Mouse (Mus musculus) cerebral cortex, adult 2 months (tissue): Measurements from ENCODE around the gene Dgcr2.

Experiments used
- WGBS: fragments of 180-500 bp; shearing (Covaris S2); methylation state at CpG from one replicate; pipeline ENCODE4 v1.1.7; 2018; 5-methylcytosine and 5-hydroxymethylcytosine counted together

Dgcr2 gene

DNA sequence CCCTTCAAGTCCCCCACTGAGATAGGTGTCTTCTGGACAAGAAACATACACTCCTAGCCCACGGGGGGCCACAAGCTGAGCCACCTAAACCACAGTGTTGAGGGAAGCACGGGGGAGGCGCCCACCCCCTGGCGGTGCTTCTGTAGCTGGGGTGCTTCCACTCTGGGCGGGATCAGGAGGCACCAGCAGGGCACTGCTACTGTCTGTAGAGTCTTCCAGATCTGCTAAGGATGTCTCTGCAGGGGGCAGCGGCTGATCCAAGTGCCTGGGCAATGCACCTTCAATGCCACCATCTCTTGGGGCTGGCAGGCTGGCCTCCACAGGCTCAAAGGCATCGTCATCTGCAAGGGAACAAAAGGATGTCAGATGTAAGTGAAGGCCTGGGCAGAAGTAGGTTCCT, 55.9 kb downstream of the Dgcr2 start:
- WGBS: 89% methylated on average over 7 of the region's 7 CpGs

DNA sequence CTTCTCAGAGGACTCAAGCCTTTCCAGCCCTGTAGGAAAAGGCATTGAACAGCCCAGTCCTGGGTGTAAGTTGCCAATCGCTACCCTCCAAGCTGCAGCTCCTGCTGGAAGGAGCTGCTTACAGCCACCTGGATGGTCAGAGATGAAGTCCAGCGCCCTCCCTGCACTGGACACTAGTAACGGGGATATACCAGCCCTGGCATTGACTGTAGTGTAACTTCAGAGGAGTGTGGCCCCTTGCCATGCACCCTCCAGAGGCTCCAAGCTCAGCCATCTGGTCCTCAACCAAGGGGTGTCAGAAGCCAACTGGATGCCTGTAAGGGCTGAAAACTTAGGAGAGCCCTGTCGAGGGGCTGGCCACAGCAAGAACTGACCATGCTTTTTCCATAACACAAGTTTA, 58.4 kb downstream of the Dgcr2 start:
- WGBS: 66% methylated on average over 4 of the region's 4 CpGs

DNA sequence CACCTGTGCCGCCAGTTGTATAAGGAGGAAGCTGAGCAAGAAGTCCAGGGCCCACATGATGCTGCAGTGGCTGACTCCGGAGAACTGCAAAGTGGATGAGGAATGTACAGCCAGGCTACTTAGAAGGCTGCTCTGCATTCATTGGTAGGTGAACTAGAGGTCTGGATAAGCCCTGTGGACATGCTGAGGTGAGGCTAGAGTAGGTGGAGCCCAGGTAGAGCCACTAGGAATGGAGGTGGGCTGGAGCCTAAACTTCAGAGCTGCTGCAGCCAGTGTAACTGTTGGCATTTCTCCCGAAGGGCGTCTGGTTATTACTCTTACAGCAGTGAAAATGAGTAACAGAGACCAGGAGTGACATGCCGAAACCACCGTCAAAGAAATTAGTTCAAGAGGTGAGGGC, 60.3 kb downstream of the Dgcr2 start, which contains the start of gene Car15:
Gene Car15 (minus strand): TSS at position 314 of the 400 bp plus-strand sequence.
- 88% methylated on average over 6 of the region's 6 CpGs for WGBS

DNA sequence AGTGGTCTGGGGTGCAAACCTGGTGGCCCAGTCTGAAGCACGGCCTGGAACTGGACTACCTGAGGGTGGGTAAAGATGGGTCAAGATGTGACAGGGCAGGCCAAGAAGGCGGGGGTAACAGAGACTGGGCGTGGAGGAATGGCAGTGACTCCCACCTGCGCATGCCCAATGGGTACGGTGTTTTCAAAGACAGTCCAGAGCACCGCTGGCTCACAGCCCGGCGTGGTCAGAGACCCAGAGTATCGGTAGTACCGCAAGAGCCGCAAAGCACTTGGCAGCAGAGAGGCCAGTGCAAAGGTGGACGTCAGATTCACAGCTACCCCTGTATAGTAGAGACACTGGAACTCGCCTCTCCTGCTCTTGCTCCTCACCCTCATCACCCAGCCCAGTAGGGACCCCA, 62.9 kb downstream of the Dgcr2 start:
- 43% methylated on average over 13 of the region's 13 CpGs for whole genome bisulfite sequencing

DNA sequence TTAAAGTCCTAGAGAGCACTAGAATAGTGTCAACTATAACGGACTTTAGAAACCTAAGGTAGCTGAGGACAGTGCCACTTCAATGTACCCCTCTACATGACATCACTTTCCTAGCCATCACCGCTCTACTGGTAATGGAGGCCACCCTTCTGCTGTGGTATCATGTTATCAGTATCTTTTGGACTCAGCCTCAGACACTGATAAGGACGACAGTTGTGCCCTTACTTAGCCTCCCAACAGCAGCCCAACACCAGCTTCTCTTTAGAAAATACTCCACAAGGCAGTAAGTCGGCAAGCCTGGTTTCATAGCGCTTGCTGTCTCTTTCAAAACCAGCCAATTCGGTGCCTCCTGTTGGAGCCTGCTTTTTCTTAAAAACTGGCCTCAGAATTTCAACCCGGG, 63.8 kb downstream of the Dgcr2 start:
- 37% methylated on average over 7 of the region's 7 CpGs for WGBS

DNA sequence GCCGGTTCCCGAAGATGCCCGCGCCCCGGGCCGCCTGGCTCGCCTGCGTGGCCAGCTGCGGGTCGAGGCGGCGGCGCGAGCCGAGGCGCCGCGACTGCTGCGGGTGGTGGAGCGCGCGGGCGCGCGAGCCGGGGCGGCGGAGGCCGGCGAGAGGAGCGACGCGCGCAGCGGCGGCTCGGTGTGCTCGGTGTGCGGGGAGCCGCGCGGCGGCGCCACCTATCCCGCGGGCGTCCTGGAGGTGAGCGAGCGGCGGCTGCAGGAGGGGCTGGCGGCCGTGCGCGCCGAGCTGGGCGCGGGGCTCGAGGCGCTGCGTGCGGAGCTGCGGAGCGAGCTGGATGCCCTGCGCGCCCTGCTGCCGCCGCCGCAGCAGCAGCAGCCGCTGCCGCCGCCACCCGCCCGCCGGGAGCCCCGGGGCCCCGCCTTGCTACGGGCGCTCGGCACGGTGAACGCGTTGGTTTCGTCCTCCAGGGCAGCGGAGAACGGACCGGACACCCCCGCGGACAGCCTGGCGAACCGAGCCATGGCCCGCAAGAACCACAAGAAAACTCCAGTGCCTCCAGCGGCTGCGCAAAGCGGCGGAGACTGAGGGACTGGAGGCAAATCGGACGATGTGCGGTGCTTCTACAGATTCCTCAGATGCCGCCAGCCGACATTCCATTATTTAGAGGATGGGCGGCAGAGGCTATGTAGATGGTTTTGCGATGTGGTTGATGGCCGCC, 64.5 kb downstream of the Dgcr2 start:
- under 1% methylated on average over 98 of the region's 103 CpGs for WGBS

DNA sequence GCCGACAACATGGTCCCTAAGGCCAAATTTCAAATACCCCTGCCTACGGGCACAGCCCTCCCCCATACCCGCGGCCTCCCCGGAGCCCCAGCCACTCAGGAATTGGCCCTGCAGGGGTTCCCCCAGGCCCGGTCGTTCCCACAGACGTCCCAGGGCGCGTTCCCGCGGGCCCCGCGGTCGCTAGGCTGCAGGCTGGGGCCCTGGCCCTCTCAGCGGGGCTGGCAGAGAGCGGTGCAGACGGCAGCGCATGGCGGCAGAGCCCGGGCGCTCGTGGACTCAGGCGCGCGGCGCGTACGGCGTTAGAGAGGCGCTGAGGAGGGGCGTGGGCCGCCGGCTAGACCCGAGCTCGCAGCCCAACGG, 65.1 kb downstream of the Dgcr2 start:
- WGBS: under 1% methylated on average over 36 of the region's 37 CpGs

DNA sequence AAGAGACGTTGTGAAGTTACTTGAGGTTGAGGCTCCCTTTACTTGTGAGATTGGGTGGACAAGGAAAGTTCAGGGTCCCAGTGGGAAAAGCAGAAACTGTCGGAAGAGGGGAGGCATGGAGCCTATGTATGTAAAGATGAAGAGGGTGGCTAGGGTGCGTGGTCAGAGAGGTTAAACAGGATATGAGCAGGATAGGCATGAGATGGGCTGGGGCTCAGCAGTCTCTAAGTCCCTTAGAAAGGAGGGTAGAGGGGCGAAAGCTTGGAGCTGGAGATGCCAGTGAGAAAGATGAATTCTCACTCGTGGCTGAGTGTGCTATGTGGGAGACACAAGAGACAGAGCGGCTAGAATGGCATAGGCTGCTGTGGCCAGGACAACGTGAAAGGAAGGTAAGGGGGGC, 65.5 kb downstream of the Dgcr2 start, which contains the start of gene B830017H08Rik:
Gene B830017H08Rik (plus strand): TSS at position 301 of the 400 bp plus-strand sequence.
- WGBS: 23% methylated on average over 7 of the region's 7 CpGs

DNA sequence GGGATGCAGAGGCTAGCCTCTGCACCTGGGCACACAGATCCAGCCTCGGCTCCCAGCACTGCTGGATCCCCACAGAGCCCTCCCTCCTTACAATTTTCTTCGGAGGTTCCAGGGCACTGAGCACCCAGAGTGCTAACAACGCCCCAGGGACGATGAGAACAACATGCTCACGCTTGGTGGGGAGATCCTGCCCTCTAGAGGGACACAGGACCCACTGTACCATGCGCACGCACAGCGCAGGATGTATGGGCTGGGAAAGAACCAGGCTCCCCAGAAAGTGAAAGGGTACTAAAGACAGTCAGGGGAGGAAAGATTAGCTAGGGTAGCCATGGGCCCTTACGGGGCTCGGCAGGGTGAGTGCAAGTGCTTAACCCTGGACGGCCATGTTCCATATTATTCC, 66.6 kb downstream of the Dgcr2 start:
- WGBS: 36% methylated on average over 11 of the region's 11 CpGs

DNA sequence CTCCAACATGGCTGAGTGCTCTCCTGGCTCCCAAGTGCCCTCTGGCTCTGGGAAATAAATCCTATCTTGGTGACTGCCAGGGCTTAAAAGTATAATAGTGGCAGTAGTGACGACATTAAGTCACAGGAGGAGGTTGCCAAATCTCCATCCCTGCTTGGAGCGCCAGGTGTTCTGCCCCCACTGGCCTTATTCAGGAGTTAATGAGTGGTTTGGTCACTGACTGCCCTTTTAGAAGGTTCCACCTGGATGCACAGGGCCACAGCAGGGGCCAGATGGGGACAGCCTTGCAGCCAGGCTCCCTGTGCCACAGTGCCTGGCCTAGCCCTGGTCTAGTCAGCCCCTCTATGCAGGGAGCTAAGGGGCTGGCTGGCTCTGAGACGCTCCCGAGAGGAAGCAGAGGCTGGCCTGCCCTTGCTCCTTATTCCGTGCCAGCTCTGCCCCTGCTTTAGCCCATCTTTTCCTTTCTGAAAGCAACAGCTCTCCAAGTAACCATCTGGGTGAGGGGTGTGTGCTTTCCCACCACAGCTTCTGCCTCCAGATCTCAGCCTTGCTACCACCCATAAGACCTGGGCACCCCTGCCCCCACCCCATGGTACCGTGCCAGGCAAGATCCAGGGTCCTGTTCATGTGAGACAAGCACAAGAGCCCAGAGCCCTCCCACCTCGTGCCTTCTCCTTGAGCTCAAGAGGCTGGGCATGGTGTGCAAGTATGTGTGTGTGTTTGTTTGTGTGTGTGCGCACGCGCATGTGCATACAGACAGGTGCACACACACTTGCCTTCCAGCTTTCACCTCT, 67.8 kb downstream of the Dgcr2 start:
- 74% methylated on average over 10 of the region's 10 CpGs for WGBS

DNA sequence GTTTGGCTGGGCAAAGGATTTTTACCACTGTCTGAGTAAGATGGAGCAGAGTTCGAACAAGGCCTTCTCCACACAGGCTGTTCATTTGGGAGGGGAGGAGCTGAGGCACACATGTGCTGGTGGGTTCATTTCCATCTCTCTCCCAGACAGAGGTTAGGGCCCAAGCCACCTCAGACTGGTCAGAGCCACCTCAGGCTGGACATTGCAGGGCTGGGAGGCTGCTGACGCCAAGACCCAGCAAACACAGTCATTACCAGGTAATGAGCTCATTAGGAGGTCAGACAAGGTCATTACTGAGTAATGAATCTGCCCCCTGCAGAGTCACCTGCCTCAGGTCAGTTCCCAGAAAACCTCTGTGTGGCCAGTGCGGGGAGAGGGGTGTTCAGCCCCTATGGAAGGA, 69.5 kb downstream of the Dgcr2 start:
- WGBS: 89% methylated on average over 3 of the region's 3 CpGs

DNA sequence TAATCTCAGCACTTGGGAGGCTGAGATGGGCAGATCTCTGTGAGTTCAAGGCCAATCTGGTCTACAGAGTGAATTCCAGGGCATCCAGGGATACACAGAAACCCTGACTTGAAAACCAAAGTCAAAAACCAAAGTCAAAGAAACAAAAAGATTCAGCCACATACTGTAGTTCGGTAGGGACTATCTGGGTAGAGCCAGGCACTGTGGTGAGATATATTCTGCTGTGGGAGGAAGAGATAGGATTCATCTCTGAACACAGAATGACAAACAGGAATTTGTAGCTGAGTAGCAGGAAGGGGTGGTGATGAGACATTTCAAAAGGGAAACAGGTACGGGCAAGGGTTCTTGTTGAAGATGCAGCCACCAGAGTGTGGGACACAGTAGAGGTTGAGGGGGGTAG, 70.1 kb downstream of the Dgcr2 start:
- WGBS: 88% methylated on average over 2 of the region's 2 CpGs

DNA sequence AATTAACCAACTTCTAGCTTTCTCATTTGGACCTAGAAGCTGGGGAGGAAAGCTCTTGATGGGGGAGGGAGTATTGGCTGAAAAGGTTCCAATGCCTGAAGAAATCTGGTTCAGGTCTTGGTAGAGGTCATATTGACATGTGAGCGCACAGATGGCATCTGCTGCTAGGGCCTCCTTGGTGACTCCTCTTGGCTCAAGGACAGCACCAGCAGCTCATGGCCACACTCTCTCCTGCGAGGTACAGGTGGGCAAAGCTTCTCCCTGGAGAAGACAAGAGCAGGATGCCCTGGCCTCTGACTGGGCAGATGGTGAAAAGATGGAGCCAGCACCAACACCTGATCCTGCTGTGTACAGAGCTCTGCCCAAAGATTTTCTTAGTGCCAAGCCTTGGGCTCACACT, 71.9 kb downstream of the Dgcr2 start:
- 94% methylated on average over 2 of the region's 2 CpGs for WGBS

DNA sequence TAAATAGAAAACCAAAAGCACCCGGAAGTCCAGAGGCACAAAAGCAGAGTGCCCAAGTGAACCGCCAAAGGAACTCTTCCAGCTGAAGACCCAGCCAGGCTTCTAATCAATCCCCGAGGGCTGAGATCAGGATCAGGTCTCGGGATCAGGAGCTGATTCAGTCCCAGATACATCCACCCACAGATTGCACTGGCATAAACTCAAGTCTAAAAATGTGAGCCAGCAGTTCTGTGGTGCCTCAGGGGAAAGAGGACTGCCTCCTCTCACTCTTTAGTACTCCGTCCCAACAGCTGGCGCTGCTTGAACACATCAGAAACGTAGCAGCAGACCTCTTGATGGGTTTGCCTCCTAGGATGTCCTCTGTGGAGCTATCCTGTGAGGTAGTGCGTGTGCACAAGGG, 81.8 kb downstream of the Dgcr2 start:
- 72% methylated on average over 8 of the region's 8 CpGs for WGBS

DNA sequence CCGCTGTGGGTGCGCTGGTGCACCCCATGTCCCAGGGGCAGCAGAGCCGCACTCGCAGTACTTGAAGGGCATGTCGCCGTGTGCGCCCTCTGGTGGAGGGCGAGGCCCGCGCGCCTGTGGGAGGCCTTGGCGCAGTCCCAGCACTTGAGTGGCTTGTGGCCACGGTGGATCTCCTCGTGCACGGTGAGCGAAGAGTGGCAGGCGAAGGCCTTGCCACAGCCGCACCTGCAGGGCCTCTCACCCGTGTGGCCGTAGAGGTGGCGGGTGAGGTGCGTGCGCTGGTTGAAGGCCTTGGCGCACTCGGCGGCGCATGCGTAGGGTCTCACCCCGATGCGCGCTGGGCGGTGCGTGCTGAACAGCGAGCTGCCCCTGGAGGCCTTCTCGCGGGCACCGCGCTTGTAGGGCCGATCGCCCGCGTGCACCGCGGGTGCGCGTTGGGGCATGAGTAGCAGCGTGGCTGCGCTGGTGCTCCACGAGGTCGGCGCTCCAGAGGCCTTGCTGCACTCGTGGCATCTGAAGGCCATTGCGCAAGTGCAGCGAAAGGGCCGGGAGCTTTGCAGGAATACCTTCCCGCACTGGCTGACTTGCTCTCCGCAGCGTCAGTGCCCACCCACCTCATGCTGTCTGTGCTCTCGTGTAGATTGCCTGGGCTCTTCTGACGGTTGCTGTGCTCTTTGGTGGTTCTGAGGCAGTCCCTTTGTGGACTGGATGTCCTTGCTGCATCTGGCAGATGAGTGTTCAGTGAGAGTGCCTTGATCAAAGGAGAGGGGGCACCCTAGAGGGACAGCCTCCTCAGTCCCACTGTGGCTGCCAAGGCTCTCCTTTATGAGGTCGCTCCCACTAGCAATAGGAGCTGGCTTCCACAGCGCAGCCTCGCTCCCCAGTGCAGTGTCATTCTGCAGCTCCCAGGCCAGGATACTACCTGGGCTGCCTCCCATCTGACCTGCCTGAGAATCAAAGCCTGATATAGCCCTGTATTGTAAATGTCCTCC, 82.7 kb downstream of the Dgcr2 start:
- 3% methylated on average over 63 of the region's 63 CpGs for WGBS

DNA sequence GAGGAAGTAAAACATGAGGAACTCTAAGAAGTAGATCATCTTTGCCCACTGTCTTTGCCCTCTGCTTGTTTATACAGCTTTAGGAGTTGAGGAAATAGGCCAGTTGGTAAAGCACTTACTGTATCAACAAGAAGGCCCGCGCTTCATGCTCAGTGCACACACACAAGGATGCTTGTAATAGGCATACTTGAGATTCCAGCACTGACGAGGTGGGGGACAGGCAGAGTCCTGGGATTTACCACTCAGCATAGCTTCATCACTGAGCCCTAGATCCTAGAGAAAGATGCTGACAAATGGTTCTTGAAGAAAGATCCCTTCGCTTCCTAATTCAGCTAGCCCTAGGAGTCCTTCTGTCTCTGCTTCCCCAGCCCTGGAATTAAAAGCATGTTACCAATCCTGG, 85.2 kb downstream of the Dgcr2 start:
- WGBS: 69% methylated on average over 4 of the region's 4 CpGs

DNA sequence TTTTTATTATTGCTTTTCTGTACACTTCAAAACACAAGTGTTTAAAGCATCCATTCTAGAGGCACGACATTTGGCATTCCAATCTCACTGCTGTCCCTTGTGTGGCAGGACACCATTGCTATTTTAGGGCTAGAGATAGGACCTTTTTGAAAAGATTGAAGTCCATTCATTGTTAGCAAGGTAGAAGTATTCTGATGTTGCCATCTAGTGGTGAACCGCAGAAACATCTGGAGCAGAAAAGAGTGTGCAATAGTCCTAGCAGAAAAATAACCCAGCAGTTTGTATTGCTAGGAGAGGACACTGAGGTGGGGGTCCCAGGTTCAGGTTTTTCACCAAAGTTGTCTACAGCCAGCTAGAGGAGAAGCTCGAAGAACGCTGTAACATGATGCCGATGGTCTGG, 86.2 kb downstream of the Dgcr2 start:
- WGBS: 8% methylated on average over 5 of the region's 5 CpGs

DNA sequence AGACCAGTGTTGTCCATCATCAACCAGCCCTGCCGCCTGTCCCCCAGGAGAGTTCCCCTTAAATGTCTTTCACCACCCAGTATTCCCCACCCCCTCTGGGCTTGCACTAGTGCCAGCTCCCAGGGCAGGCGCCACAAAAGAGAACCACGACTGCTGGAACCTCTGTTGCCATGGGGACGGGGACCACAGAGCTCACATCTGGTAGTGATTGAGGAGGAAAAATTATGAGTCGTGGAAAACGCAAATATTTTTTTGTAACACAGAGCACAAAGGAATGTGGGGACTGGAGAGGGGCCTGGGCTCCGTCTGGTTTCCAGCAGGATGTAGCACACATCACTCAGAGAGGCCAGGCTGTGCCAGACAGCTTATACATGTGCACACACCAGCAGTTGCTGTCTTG, 88.7 kb downstream of the Dgcr2 start:
- WGBS: 54% methylated on average over 7 of the region's 7 CpGs

DNA sequence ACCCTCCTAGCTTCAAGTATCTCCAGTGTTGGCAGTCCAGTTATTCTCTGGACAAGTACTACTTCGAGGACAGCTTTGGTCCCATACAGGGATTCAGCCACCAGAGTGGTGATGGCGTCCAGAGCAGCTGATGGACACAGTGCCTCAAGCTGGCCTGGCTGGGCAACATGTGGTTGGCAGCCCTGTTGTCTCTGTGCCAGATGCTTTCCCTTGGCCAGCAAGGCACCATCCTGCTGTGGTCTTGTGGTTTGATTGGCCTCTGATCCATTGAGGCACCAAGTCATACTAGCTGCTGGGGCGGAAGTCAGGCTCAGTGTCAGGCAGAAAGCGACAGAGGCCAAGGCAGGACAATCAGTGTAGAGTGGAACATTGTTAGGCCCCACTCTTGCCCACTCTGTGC, 89.2 kb downstream of the Dgcr2 start:
- WGBS: 89% methylated on average over 4 of the region's 4 CpGs

DNA sequence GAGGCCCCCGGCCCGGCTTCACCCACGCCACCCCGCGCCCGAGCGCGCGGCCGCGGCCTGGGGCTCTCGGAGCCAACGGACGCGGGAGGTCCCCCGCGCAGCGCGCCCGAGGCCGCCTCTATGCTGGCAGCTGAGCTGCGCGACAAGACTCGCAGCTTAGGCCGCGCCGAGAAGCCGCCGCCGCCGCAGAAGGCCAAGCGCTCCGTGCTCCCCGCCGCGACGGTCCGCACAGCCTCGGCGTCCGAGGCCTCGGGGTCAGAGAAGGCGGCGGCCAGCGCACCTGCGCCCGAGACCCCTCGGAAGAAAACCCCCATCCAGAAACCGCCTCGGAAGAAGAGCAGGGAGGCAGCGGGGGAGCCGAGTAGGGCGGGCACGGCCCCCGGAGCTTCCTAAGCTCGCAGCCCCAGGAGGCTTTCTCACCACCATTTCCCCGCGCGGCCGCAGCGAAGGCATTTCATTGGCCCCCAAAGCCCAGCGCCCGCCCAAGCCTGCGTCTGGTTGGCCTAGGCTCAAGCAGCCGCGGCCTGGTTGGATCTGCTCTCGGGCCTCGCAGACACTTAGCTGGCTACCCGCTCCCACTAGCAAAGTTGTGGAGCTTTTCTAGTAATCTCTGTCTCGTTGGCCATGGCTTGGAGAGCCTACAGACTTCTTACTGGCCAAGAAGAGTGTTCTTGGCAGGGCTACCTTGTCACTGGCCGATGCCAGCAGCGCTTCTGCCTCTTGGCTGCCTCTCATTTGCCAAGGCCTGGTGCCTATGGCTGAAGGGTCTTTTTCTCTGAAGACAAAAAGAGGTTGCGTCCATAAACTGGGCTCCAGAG, 91.0 kb downstream of the Dgcr2 start:
- WGBS: 5% methylated on average over 73 of the region's 73 CpGs

DNA sequence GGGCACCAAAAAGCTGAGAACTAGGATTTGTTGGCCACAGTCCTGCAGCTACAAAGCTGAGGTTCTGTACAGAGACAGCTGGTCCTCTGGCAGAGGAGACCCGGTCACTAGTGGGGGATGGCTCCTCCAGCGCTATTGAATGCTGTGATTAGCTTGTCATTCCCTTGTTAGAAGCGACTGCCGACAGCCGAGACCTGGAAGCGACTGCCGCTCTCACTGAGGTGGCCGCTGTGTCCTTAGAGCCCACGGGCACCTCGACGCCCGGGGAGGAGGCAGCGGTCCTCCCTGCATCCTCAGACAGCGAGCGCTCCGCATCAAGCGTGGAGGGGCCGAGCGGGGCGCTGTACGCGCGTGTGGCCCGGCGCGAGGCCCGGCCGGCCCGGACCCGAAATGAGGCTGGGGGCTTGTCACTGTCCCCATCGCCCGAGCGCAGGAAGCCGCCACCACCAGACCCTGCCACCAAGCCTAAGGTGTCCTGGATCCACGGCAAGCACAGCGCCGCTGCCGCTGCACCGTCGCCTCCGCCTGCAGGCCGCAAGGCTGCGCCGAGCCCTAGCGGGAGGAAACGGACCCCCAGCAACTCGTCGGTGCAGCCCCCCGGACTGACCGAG, 91.7 kb downstream of the Dgcr2 start:
- 7% methylated on average over 50 of the region's 50 CpGs for WGBS
